Mouse (Mus musculus) G1E (cell line): ENCODE measurements at regions not wholly inside any gene's neighbourhood (a gene's known extent, or its start where the extent isn't known, plus 50 kb on each side); places are given as distances from the start of the nearest gene placed in this dataset.

Experiments
- ATAC-seq: 2 replicates; pipeline ENCODE4 v1.8.0; 2016; ENCODE audit warnings: mild to moderate bottlenecking; ENCODE audit not compliant: insufficient number of reproducible peaks, poor library complexity, low FRiP score, severe bottlenecking; ENCODE audit errors: extremely low read depth
- DNase-seq: peaks from one replicate; pipeline ENCODE4 v3.0.0; 2012; ENCODE audit warnings: low spot score
- H3K27me3 ChIP-seq: 2 replicates; pipeline ENCODE4 v1.6.1; 2012; ENCODE audit warnings: mild to moderate bottlenecking, low read length, inconsistent platforms; ENCODE audit not compliant: insufficient read depth
- H3K36me3 ChIP-seq: replicated peaks from 2 replicates; pipeline ENCODE3; 2012; ENCODE audit warnings: mild to moderate bottlenecking, inconsistent platforms
- H3K4me1 ChIP-seq: 2 replicates; pipeline ENCODE4 v1.6.1; 2012; ENCODE audit warnings: low read depth, low read length, inconsistent platforms, mixed read lengths; ENCODE audit not compliant: insufficient read depth
- H3K4me3 ChIP-seq: 2 replicates; pipeline ENCODE4 v1.5.1; 2012; ENCODE audit warnings: low read depth, mild to moderate bottlenecking, inconsistent platforms, low read length, moderate library complexity, mixed read lengths
- H3K9me3 ChIP-seq: replicated peaks from 2 replicates; pipeline ENCODE4 v1.6.1; 2012; ENCODE audit warnings: inconsistent platforms
- CTCF ChIP-seq: IDR thresholded peaks from 2 replicates; pipeline ENCODE4 v1.5.1; 2012; ENCODE audit warnings: low read depth, low read length, inconsistent platforms, mixed read lengths
- GATA1 ChIP-seq: IDR thresholded peaks from 2 replicates; pipeline ENCODE4 v1.6.1; 2012; ENCODE audit warnings: borderline replicate concordance, low read length, inconsistent platforms, mixed read lengths
- GATA2 ChIP-seq: IDR thresholded peaks from 2 replicates; pipeline ENCODE4 v1.6.1; 2012; ENCODE audit warnings: low read depth, low read length, inconsistent platforms, borderline replicate concordance
- POLR2AphosphoS5 ChIP-seq: IDR thresholded peaks from 2 replicates; pipeline ENCODE4 v1.6.1; 2012; ENCODE audit warnings: low read depth, low read length, inconsistent platforms; ENCODE audit not compliant: insufficient replicate concordance
- TAL1 ChIP-seq: conservative IDR thresholded peaks from 2 replicates; pipeline ENCODE4 v1.6.1; 2012; ENCODE audit warnings: low read depth, low read length, inconsistent platforms, mixed read lengths

- ATAC-seq (no peak), DNase-seq (no peak)
- Histone ChIP-seq H3K4me1 (no peaks in the 10 kb centered on the region), H3K9me3 (peaks cover 9% of the 10 kb centered on the region; the same call in 1 of the 2 replicates), H3K36me3 (no peaks in the 10 kb centered on the region), H3K4me3 (no peak overlapping the region), H3K27me3 (no peaks in the 10 kb centered on the region)
- TF ChIP-seq CTCF = no peak
- no peak for TF ChIP-seq GATA1
- no peak for TF ChIP-seq GATA2
- no peak for TF ChIP-seq POLR2AphosphoS5
- no peak for TF ChIP-seq TAL1
Measured at GRCm38 (mm10) chr1:124777685-124778084, 657.8 kb downstream of the Actr3 start.

DNA sequence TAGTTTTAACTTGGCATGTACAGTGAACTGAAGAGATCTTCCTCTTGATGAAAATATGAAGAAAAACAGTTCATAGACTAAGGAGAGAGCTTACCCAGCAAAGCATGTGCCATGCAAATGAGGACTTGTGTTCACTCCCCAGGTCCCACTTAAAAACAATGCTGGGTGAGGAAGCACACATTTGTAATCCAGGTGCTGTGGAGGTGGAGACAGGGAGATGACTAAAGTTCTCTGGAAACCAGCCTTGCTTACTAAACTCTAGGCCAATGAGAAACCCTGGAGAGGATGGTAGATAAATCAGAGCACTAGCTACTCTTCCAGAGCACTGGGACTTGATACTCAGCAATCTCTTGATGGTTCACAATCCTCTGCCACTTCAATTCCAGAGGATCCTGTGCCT lies 678.8 kb downstream of the Actr3 start:
- DNase-seq (no peak), ATAC-seq (no peak)
- Histone ChIP-seq H3K9me3 (peaks cover 26% of the 10 kb centered on the region), H3K27me3 (no peaks in the 10 kb centered on the region), H3K36me3 (no peaks in the 10 kb centered on the region), H3K4me1 (no peaks in the 10 kb centered on the region), H3K4me3 (no peak overlapping the region)
- TF ChIP-seq GATA1 (no peak), GATA2 (no peak), TAL1 (no peak), POLR2AphosphoS5 (no peak), CTCF (no peak)

- Histone ChIP-seq H3K36me3 (no peaks in the 10 kb centered on the region), H3K27me3 (no peaks in the 10 kb centered on the region), H3K4me3 (no peak overlapping the region), H3K9me3 (0 out of 2 replicates have a peak, but pooled peaks cover 6% of the 10 kb centered on the region), H3K4me1 (no peaks in the 10 kb centered on the region)
- TF ChIP-seq GATA2 (no peak), TAL1 (no peak), POLR2AphosphoS5 (no peak), GATA1 (no peak), CTCF (no peak)
- ATAC-seq = no peak
- no peak for DNase-seq
Measured at GRCm38 (mm10) chr1:124739777-124740176, 694.4 kb upstream of the Dpp10 start.

DNA sequence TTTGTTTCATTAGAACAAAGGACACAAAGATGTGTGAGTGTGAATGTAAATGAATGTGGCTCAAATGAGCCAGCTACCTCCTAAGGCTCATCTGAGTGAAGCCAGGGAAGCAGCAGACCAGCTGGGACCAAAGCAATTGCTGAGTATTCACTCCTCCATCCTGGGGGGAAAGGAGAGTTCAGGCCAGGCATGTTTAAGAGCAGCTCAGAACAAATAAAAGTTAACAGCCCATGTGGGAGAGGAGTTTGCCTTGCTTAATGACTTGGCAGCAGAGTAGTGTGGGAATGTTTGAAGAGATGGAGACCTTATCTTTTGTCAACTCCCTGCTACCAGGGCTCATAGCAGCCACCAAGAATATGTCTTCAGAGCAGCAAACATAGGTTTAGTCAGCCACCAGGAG lies 685.0 kb upstream of the Dpp10 start:
- TF ChIP-seq POLR2AphosphoS5 (no peak), GATA1 (no peak), GATA2 (no peak), TAL1 (no peak), CTCF (no peak)

GRCm38 (mm10) chr1:124718065-124718464 lies 672.7 kb upstream of the Dpp10 start:
- DNase-seq (no peak), ATAC-seq (no peak)

More for the DNA sequence above, 685.0 kb upstream of the Dpp10 start:
- no peak overlapping the region for H3K4me3 ChIP-seq
- no peaks in the 10 kb centered on the region for H3K4me1 ChIP-seq
- DNase-seq (no peak), ATAC-seq (no peak)
- no peaks in the 10 kb centered on the region for H3K27me3 ChIP-seq
- peaks cover 14% of the 10 kb centered on the region; the same call in 1 of the 2 replicates for H3K9me3 ChIP-seq
- no peaks in the 10 kb centered on the region for H3K36me3 ChIP-seq

GRCm38 (mm10) chr1:124706246-124706645 lies 660.9 kb upstream of the Dpp10 start:
- H3K9me3 ChIP-seq = peaks cover 3% of the 10 kb centered on the region
- ATAC-seq = no peak
- H3K4me1 ChIP-seq = no peaks in the 10 kb centered on the region
- no peaks in the 10 kb centered on the region for H3K36me3 ChIP-seq
- H3K27me3 ChIP-seq = no peaks in the 10 kb centered on the region
- TF ChIP-seq GATA1 (no peak), TAL1 (no peak)
- no peak overlapping the region for H3K4me3 ChIP-seq
- no peak for DNase-seq

More at GRCm38 (mm10) chr1:124718065-124718464, 672.7 kb upstream of the Dpp10 start:
- H3K9me3 ChIP-seq = peaks cover 26% of the 10 kb centered on the region
- peak; percentile 30; the same call in 1 of the 2 replicates for TF ChIP-seq CTCF
- TF ChIP-seq TAL1 = no peak
- H3K4me3 ChIP-seq = no peak overlapping the region
- no peaks in the 10 kb centered on the region for H3K27me3 ChIP-seq
- no peaks in the 10 kb centered on the region for H3K4me1 ChIP-seq
- no peaks in the 10 kb centered on the region for H3K36me3 ChIP-seq

DNA sequence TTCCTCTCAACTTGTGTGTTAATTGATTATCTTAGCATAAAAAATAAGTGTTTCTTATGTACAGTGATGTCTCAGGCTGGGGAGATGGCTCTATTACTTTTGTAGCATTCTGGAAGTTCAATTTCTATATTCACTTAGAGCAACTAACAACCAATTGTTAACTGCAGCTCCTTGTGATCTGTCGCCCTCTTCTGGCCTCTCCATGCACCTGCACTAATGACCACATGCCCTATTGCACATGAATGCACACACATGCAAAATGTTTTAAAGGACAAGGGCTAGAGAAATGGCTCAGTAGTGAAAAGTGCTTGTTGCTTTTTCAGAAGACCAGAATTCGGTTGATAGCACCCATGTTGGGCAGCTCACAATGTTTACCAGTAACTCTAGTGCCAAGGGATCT lies 629.1 kb upstream of the Dpp10 start:
- no peak for TF ChIP-seq TAL1
- H3K4me3 ChIP-seq = no peak overlapping the region
- H3K4me1 ChIP-seq = no peaks in the 10 kb centered on the region
- no peaks in the 10 kb centered on the region for H3K36me3 ChIP-seq
- peaks cover 2% of the 10 kb centered on the region for H3K9me3 ChIP-seq
- H3K27me3 ChIP-seq = no peaks in the 10 kb centered on the region
- DNase-seq = no peak
- ATAC-seq = no peak
